Mouse (Mus musculus) NIH3T3 (cell line): Measurements from ENCODE around the gene Tm4sf20.
A peak's percentile ranks its signal among the peaks of the same experiment; 100 is the strongest.

Source experiments
- DNase-seq: peaks from one replicate; pipeline ENCODE4 v3.0.0-alpha.2; 2012; ENCODE audit warnings: low read depth

Tm4sf20 gene

GRCm38 (mm10) chr1:82779388-82779966 is 11.2 kb upstream of the Tm4sf20 start:
- no peak for DNase-seq

- DNase-seq: no peak
Measured at GRCm38 (mm10) chr1:82775293-82775692, 7.0 kb upstream of the Tm4sf20 start.

GRCm38 (mm10) chr1:82773208-82773607 is 4.9 kb upstream of the Tm4sf20 start:
- DNase-seq: no peak

- DNase-seq: no peak
Measured at GRCm38 (mm10) chr1:82772428-82772827, 4.2 kb upstream of the Tm4sf20 start.

- DNase-seq: no peak
Measured at GRCm38 (mm10) chr1:82771022-82771586, 2.8 kb upstream of the Tm4sf20 start, which contains the start of gene Gm47791. Gene Gm47791, minus strand, starts transcription at chr1:82771243.

GRCm38 (mm10) chr1:82766641-82767040 is 1.6 kb downstream of the Tm4sf20 start:
- no peak for DNase-seq

- DNase-seq: no peak
Measured at GRCm38 (mm10) chr1:82766227-82766626, 2.0 kb downstream of the Tm4sf20 start.

- peak; percentile 16 for DNase-seq
Measured at GRCm38 (mm10) chr1:82762274-82762673, 6.0 kb downstream of the Tm4sf20 start.

- no peak for DNase-seq
Measured at GRCm38 (mm10) chr1:82761454-82762169, 6.6 kb downstream of the Tm4sf20 start.

GRCm38 (mm10) chr1:82759520-82759919 is 8.7 kb downstream of the Tm4sf20 start:
- peak; percentile 14 for DNase-seq

GRCm38 (mm10) chr1:82747714-82748452 is 20.4 kb downstream of the Tm4sf20 start:
- no peak for DNase-seq

GRCm38 (mm10) chr1:82746408-82746807 is 21.9 kb downstream of the Tm4sf20 start:
- no peak for DNase-seq

- no peak for DNase-seq
Measured at GRCm38 (mm10) chr1:82743962-82744361, 24.3 kb downstream of the Tm4sf20 start.

GRCm38 (mm10) chr1:82741539-82741938 is 26.7 kb downstream of the Tm4sf20 start:
- no peak for DNase-seq

GRCm38 (mm10) chr1:82738066-82738465 is 30.2 kb downstream of the Tm4sf20 start:
- DNase-seq: no peak

GRCm38 (mm10) chr1:82733357-82733756 is 34.9 kb downstream of the Tm4sf20 start:
- no peak for DNase-seq

- no peak for DNase-seq
Measured at GRCm38 (mm10) chr1:82726482-82726881, 41.8 kb downstream of the Tm4sf20 start.

- DNase-seq: no peak
Measured at GRCm38 (mm10) chr1:82725875-82726185, 42.4 kb downstream of the Tm4sf20 start.

- DNase-seq: peak; percentile 9
Measured at GRCm38 (mm10) chr1:82725026-82725874, 43.0 kb downstream of the Tm4sf20 start.

- peak; percentile 96 for DNase-seq
Measured at GRCm38 (mm10) chr1:82724339-82725025, 43.8 kb downstream of the Tm4sf20 start, which contains the start of gene Mff. Gene Mff, plus strand, starts transcription at chr1:82724890.

- DNase-seq: no peak
Measured at GRCm38 (mm10) chr1:82717816-82718512, 50.3 kb downstream of the Tm4sf20 start.
